Mouse (Mus musculus) left cerebral cortex, postnatal 10 days (tissue): ENCODE measurements around the gene Slc35e1. TPM values are rescaled to one million over a fixed set of nuclear protein-coding genes. Genes with fewer than 3 reads are reported as not detected.

Source experiments
- DNase-seq, 2 experiments: peaks; one replicate each; pipeline ENCODE4 v3.0.0; 2021 to 2022; ENCODE audit warnings: low spot score in 2 of 2, mixed read lengths in 1 of 2; ENCODE audit errors: extremely low spot score in 1 of 2
- intact Hi-C: fragments of 180-260 bp; cut with DNase I; formaldehyde crosslinking; loops from one replicate; pipeline ENCODE4 v1.15.1; 2025
- total RNA-seq, 2 experiments: library from RNA; stranded (reverse); gene quantifications; 2 replicates each; pipeline ENCODE4 v1.2.3; 2021

Gene Slc35e1
- total RNA-seq: 10 to 100 TPM; 45.9 to 49.9 TPM

- intact Hi-C loops: loop anchor here (5.0 kb wide), 1 partner anchor 55 kb away; the partner anchor contains the start of gene Med26
- peak in 1 of 2 experiments; percentile 61 for DNase-seq
Measured at GRCm38 (mm10) chr8:72491680-72492621, at the start of gene Slc35e1. TSS of gene Slc35e1 (minus strand) at chr8:72492614.

- intact Hi-C loops: no loop called here
- no peak for DNase-seq
Measured at GRCm38 (mm10) chr8:72539234-72539633, 46.8 kb upstream of the Slc35e1 start.

- intact Hi-C loops: no loop called here
- no peak for DNase-seq
Measured at GRCm38 (mm10) chr8:72534888-72535287, 42.5 kb upstream of the Slc35e1 start.

GRCm38 (mm10) chr8:72532103-72532502 lies 39.7 kb upstream of the Slc35e1 start:
- DNase-seq: no peak
- intact Hi-C loops: no loop called here

- intact Hi-C loops: no loop called here
- DNase-seq: no peak
Measured at GRCm38 (mm10) chr8:72521888-72522287, 29.5 kb upstream of the Slc35e1 start.

GRCm38 (mm10) chr8:72517421-72517988 lies 25.1 kb upstream of the Slc35e1 start:
- intact Hi-C loops: no loop called here
- no peak for DNase-seq

GRCm38 (mm10) chr8:72513158-72513557 lies 20.7 kb upstream of the Slc35e1 start:
- intact Hi-C loops: no loop called here
- no peak for DNase-seq

GRCm38 (mm10) chr8:72512648-72513047 lies 20.2 kb upstream of the Slc35e1 start:
- intact Hi-C loops: no loop called here

GRCm38 (mm10) chr8:72507505-72507904 lies 15.1 kb upstream of the Slc35e1 start:
- intact Hi-C loops: no loop called here

More at GRCm38 (mm10) chr8:72512648-72513047, 20.2 kb upstream of the Slc35e1 start:
- no peak for DNase-seq

GRCm38 (mm10) chr8:72504637-72505314 lies 12.4 kb upstream of the Slc35e1 start:
- no peak for DNase-seq
- intact Hi-C loops: no loop called here

More at GRCm38 (mm10) chr8:72507505-72507904, 15.1 kb upstream of the Slc35e1 start:
- DNase-seq: no peak

GRCm38 (mm10) chr8:72504137-72504536 lies 11.7 kb upstream of the Slc35e1 start:
- intact Hi-C loops: no loop called here
- no peak for DNase-seq

- no peak for DNase-seq
- intact Hi-C loops: no loop called here
Measured at GRCm38 (mm10) chr8:72500521-72500931, 8.1 kb upstream of the Slc35e1 start.

- intact Hi-C loops: no loop called here
- no peak for DNase-seq
Measured at GRCm38 (mm10) chr8:72499521-72500284, 7.3 kb upstream of the Slc35e1 start.

- intact Hi-C loops: no loop called here
- DNase-seq: no peak
Measured at GRCm38 (mm10) chr8:72498527-72498926, 6.1 kb upstream of the Slc35e1 start.

GRCm38 (mm10) chr8:72497911-72498310 lies 5.5 kb upstream of the Slc35e1 start:
- intact Hi-C loops: no loop called here

GRCm38 (mm10) chr8:72496217-72496616 lies 3.8 kb upstream of the Slc35e1 start:
- intact Hi-C loops: no loop called here
- peak in 1 of 2 experiments; percentile 40 for DNase-seq

More at GRCm38 (mm10) chr8:72497911-72498310, 5.5 kb upstream of the Slc35e1 start:
- DNase-seq: no peak

GRCm38 (mm10) chr8:72495411-72496111 lies 3.1 kb upstream of the Slc35e1 start:
- DNase-seq: no peak
- intact Hi-C loops: no loop called here

GRCm38 (mm10) chr8:72493381-72493780 lies 967 bp upstream of the Slc35e1 start:
- DNase-seq: no peak
- intact Hi-C loops: loop anchor here (5.0 kb wide), 1 partner anchor 54 kb away; the partner anchor contains the start of gene Med26
